Mouse (Mus musculus) T-helper 17 cell (primary cell): ENCODE results near the gene Dok1.

Experiments used
- in situ Hi-C, 2 experiments: fragments of 300-600 bp; cut with MboI, MseI; formaldehyde crosslinking; loops; 1 replicate in 1 of 2; 2 replicates in 1 of 2; pipeline ENCODE4 v1.15.1; 2025; ENCODE audit warnings: high pct_unique_total_duplicates in 2 of 2

Dok1 gene

GRCm38 (mm10) chr6:83053136-83053960 lies 20.1 kb upstream of the Dok1 start:
- in situ Hi-C loops: loop anchor here in 1 of 2 experiments (10.0 kb wide), 1 partner anchor 49 kb away; no protein-coding TSS in a partner anchor

GRCm38 (mm10) chr6:83049367-83049766 lies 16.1 kb upstream of the Dok1 start:
- in situ Hi-C loops: no loop called here

- in situ Hi-C loops: no loop called here
Observed at GRCm38 (mm10) chr6:83044742-83045141, 11.5 kb upstream of the Dok1 start.

- in situ Hi-C loops: no loop called here
Observed at GRCm38 (mm10) chr6:83043993-83044392, 10.7 kb upstream of the Dok1 start.

GRCm38 (mm10) chr6:83043561-83043960 lies 10.3 kb upstream of the Dok1 start:
- in situ Hi-C loops: no loop called here

GRCm38 (mm10) chr6:83040601-83041000 lies 7.3 kb upstream of the Dok1 start:
- in situ Hi-C loops: no loop called here

- in situ Hi-C loops: no loop called here
Observed at GRCm38 (mm10) chr6:83038496-83039012, 5.3 kb upstream of the Dok1 start.

GRCm38 (mm10) chr6:83037188-83037587 lies 3.9 kb upstream of the Dok1 start:
- in situ Hi-C loops: no loop called here

GRCm38 (mm10) chr6:83034463-83035055 lies 1.3 kb upstream of the Dok1 start:
- in situ Hi-C loops: no loop called here

GRCm38 (mm10) chr6:83032769-83033191 lies 491 bp downstream of the Dok1 start:
- in situ Hi-C loops: no loop called here

- in situ Hi-C loops: no loop called here
Observed at GRCm38 (mm10) chr6:83031921-83032590, 1.2 kb downstream of the Dok1 start.

- in situ Hi-C loops: no loop called here
Observed at GRCm38 (mm10) chr6:83031111-83031510, 2.2 kb downstream of the Dok1 start.

- in situ Hi-C loops: no loop called here
Observed at GRCm38 (mm10) chr6:83029777-83030176, 3.5 kb downstream of the Dok1 start.

- in situ Hi-C loops: no loop called here
Observed at GRCm38 (mm10) chr6:83027706-83028105, 5.6 kb downstream of the Dok1 start.

- in situ Hi-C loops: no loop called here
Observed at GRCm38 (mm10) chr6:83027293-83027692, 6.0 kb downstream of the Dok1 start.

GRCm38 (mm10) chr6:83025221-83025620 lies 8.1 kb downstream of the Dok1 start:
- in situ Hi-C loops: no loop called here

- in situ Hi-C loops: no loop called here
Observed at GRCm38 (mm10) chr6:83024421-83024820, 8.8 kb downstream of the Dok1 start.

GRCm38 (mm10) chr6:83023786-83024185 lies 9.5 kb downstream of the Dok1 start:
- in situ Hi-C loops: no loop called here

- in situ Hi-C loops: no loop called here
Observed at GRCm38 (mm10) chr6:83023008-83023407, 10.3 kb downstream of the Dok1 start.

- in situ Hi-C loops: no loop called here
Observed at GRCm38 (mm10) chr6:83020836-83021593, 12.3 kb downstream of the Dok1 start.

GRCm38 (mm10) chr6:83020121-83020520 lies 13.2 kb downstream of the Dok1 start:
- in situ Hi-C loops: no loop called here
